Mouse (Mus musculus): ENCODE results near the gene Chrna10. TPM values are rescaled to one million over a fixed set of nuclear protein-coding genes. Genes with fewer than 3 reads are reported as not detected.

Gene Chrna10
- polyA plus RNA-seq, 2 experiments = not detected

GRCm38 (mm10) chr7:102108206-102108605 is 8.4 kb downstream of the Chrna10 start:
- no peaks in the 10 kb centered on the region for H3K9me3 ChIP-seq (ENCODE audit: control insufficient read depth, low read length)
- DNase-seq (ENCODE audit: low read depth in 3 of 3, low spot score in 3 of 3) (no peak), ATAC-seq (ENCODE audit: insufficient read depth) (no peak)
- H3K36me3 ChIP-seq (replicated peaks; ENCODE audit: control insufficient read depth, insufficient read depth, low read depth) = no peaks in the 10 kb centered on the region
- H3K27me3 ChIP-seq (ENCODE audit: control insufficient read depth, insufficient read depth, low read length) = no peaks in the 10 kb centered on the region
- H3K4me1 ChIP-seq (replicated peaks; ENCODE audit: control insufficient read depth in 2 of 2, insufficient read depth in 2 of 2, low read length in 1 of 2) = peaks cover under 1 to 6% of the 10 kb centered on the region in 2 experiments
- no peak overlapping the region for H3K4me2 ChIP-seq (ENCODE audit: low read depth)
- 60% methylated on average over 1 of the region's 1 CpGs for WGBS (ENCODE audit: insufficient replicate concordance)
- H3K4me3 ChIP-seq (ENCODE audit: insufficient read depth in 1 of 2, low read depth in 2 of 2, low read length in 2 of 2) = no peak overlapping the region
- no peak for TF ChIP-seq CTCF (IDR thresholded peaks at IDR 0.05; ENCODE audit: low read depth)
- no peak overlapping the region for H3K9ac ChIP-seq (replicated peaks)
- H3K27ac ChIP-seq = no peak overlapping the region

- no peaks in the 10 kb centered on the region for H3K36me3 ChIP-seq (replicated peaks; ENCODE audit: control insufficient read depth, insufficient read depth, low read depth)
- no peak for ATAC-seq (ENCODE audit: insufficient read depth)
- no peaks in the 10 kb centered on the region for H3K27me3 ChIP-seq (ENCODE audit: control insufficient read depth, insufficient read depth, low read length)
- no peak for DNase-seq (ENCODE audit: low read depth in 3 of 3, low spot score in 3 of 3)
- TF ChIP-seq CTCF (IDR thresholded peaks at IDR 0.05; ENCODE audit: low read depth) (0 out of 2 replicates have a peak, but pooled peaks have one; percentile 28), EP300 (IDR thresholded peaks at IDR 0.05; ENCODE audit: low read depth) (no peak)
- peak overlapping the region; percentile 52 for H3K4me2 ChIP-seq (ENCODE audit: low read depth)
- WGBS (ENCODE audit: insufficient replicate concordance) = 18% methylated on average over 23 of the region's 23 CpGs
- peak overlapping the region in 1 of 2 experiments; percentile 23; a peak in 2 of 4 replicates for H3K4me3 ChIP-seq (ENCODE audit: insufficient read depth in 1 of 2, low read depth in 2 of 2, low read length in 2 of 2)
- H3K9ac ChIP-seq (replicated peaks) = no peak overlapping the region
- no peak overlapping the region for H3K27ac ChIP-seq
- peaks cover 2 to 15% of the 10 kb centered on the region in 2 experiments for H3K4me1 ChIP-seq (replicated peaks; ENCODE audit: control insufficient read depth in 2 of 2, insufficient read depth in 2 of 2, low read length in 1 of 2)
- H3K9me3 ChIP-seq (ENCODE audit: control insufficient read depth, low read length) = no peaks in the 10 kb centered on the region
Observed at GRCm38 (mm10) chr7:102106700-102107141, 9.9 kb downstream of the Chrna10 start.

- Histone ChIP-seq H3K4me3 (ENCODE audit: insufficient read depth in 1 of 2, low read depth in 2 of 2, low read length in 2 of 2) (no peak overlapping the region), H3K4me2 (ENCODE audit: low read depth) (no peak overlapping the region), H3K36me3 (replicated peaks; ENCODE audit: control insufficient read depth, insufficient read depth, low read depth) (no peaks in the 10 kb centered on the region), H3K9me3 (ENCODE audit: control insufficient read depth, low read length) (no peaks in the 10 kb centered on the region), H3K27ac (no peak overlapping the region), H3K4me1 (replicated peaks; ENCODE audit: control insufficient read depth in 2 of 2, insufficient read depth in 2 of 2, low read length in 1 of 2) (peaks cover 10 to 30% of the 10 kb centered on the region in 2 experiments), H3K9ac (replicated peaks) (no peak overlapping the region), H3K27me3 (ENCODE audit: control insufficient read depth, insufficient read depth, low read length) (no peaks in the 10 kb centered on the region; the same call in 1 of the 2 replicates)
- DNase-seq (ENCODE audit: low read depth in 3 of 3, low spot score in 3 of 3) (no peak), ATAC-seq (ENCODE audit: insufficient read depth) (no peak)
- TF ChIP-seq EP300 (IDR thresholded peaks at IDR 0.05; ENCODE audit: low read depth) (no peak), CTCF (IDR thresholded peaks at IDR 0.05; ENCODE audit: low read depth) (no peak)
- WGBS (ENCODE audit: insufficient replicate concordance) = 60% methylated on average over 5 of the region's 5 CpGs
Observed at GRCm38 (mm10) chr7:102104126-102104525, 12.5 kb downstream of the Chrna10 start.

- Histone ChIP-seq H3K9me3 (ENCODE audit: control insufficient read depth, low read length) (no peaks in the 10 kb centered on the region), H3K27me3 (ENCODE audit: control insufficient read depth, insufficient read depth, low read length) (no peaks in the 10 kb centered on the region; the same call in none of the 2 replicates), H3K9ac (replicated peaks) (no peak overlapping the region), H3K4me1 (replicated peaks; ENCODE audit: control insufficient read depth in 2 of 2, insufficient read depth in 2 of 2, low read length in 1 of 2) (peaks cover 10 to 30% of the 10 kb centered on the region in 2 experiments), H3K27ac (no peak overlapping the region), H3K36me3 (replicated peaks; ENCODE audit: control insufficient read depth, insufficient read depth, low read depth) (no peaks in the 10 kb centered on the region), H3K4me3 (ENCODE audit: insufficient read depth in 1 of 2, low read depth in 2 of 2, low read length in 2 of 2) (no peak overlapping the region), H3K4me2 (ENCODE audit: low read depth) (no peak overlapping the region)
- DNase-seq (ENCODE audit: low read depth in 3 of 3, low spot score in 3 of 3) (peak in 2 of 3 experiments; percentile 30 to 34), ATAC-seq (ENCODE audit: insufficient read depth) (peak; percentile 76)
- TF ChIP-seq CTCF (IDR thresholded peaks at IDR 0.05; ENCODE audit: low read depth) (no peak), EP300 (IDR thresholded peaks at IDR 0.05; ENCODE audit: low read depth) (peak; percentile 54)
- WGBS (ENCODE audit: insufficient replicate concordance) = 23% methylated on average over 2 of the region's 2 CpGs
Observed at GRCm38 (mm10) chr7:102103555-102103954, 13.1 kb downstream of the Chrna10 start.

- no peak overlapping the region for H3K27ac ChIP-seq
- H3K36me3 ChIP-seq (replicated peaks; ENCODE audit: control insufficient read depth, insufficient read depth, low read depth) = no peaks in the 10 kb centered on the region
- TF ChIP-seq EP300 (IDR thresholded peaks at IDR 0.05; ENCODE audit: low read depth) = no peak
- no peak for TF ChIP-seq CTCF (IDR thresholded peaks at IDR 0.05; ENCODE audit: low read depth)
- no peak for ATAC-seq (ENCODE audit: insufficient read depth)
- peaks cover 10 to 30% of the 10 kb centered on the region in 2 experiments for H3K4me1 ChIP-seq (replicated peaks; ENCODE audit: control insufficient read depth in 2 of 2, insufficient read depth in 2 of 2, low read length in 1 of 2)
- H3K4me3 ChIP-seq (ENCODE audit: insufficient read depth in 1 of 2, low read depth in 2 of 2, low read length in 2 of 2) = no peak overlapping the region
- no peaks in the 10 kb centered on the region for H3K9me3 ChIP-seq (ENCODE audit: control insufficient read depth, low read length)
- no peak for DNase-seq (ENCODE audit: low read depth in 3 of 3, low spot score in 3 of 3)
- no peak overlapping the region for H3K4me2 ChIP-seq (ENCODE audit: low read depth)
- H3K27me3 ChIP-seq (ENCODE audit: control insufficient read depth, insufficient read depth, low read length) = no peaks in the 10 kb centered on the region; the same call in none of the 2 replicates
- 50% methylated on average over 6 of the region's 6 CpGs for WGBS (ENCODE audit: insufficient replicate concordance)
- no peak overlapping the region for H3K9ac ChIP-seq (replicated peaks)
Observed at GRCm38 (mm10) chr7:102102696-102103095, 13.9 kb downstream of the Chrna10 start.
